Mouse (Mus musculus) myocyte (in vitro differentiated cells): ENCODE data around the gene Nelfb.

ENCODE experiments used
- E2F4 ChIP-seq: IDR thresholded peaks from one replicate; pipeline ENCODE4 v1.6.1; 2011; ENCODE audit warnings: mild to moderate bottlenecking, control low read depth, moderate library complexity; ENCODE audit not compliant: insufficient read depth
- MYOD1 ChIP-seq, 3 experiments: IDR thresholded peaks; one replicate each; pipeline ENCODE4 v1.6.1; 2011; ENCODE audit warnings: control low read depth in 2 of 3, low read depth in 2 of 3, mild to moderate bottlenecking in 2 of 3, moderate library complexity in 1 of 3; ENCODE audit not compliant: insufficient read length in 2 of 3, control insufficient read depth in 1 of 3
- MYOG ChIP-seq, 3 experiments: IDR thresholded peaks; one replicate each; pipeline ENCODE4 v1.6.1; 2011; ENCODE audit warnings: control low read depth in 2 of 3, low read depth in 2 of 3, mild to moderate bottlenecking in 2 of 3; ENCODE audit not compliant: insufficient read length in 2 of 3, control insufficient read depth in 1 of 3, insufficient read depth in 1 of 3
- POLR2A ChIP-seq: IDR thresholded peaks from one replicate; pipeline ENCODE4 v1.6.1; 2011; ENCODE audit warnings: low read depth, mild to moderate bottlenecking, control low read depth, moderate library complexity; ENCODE audit not compliant: insufficient read length
- POLR2AphosphoS2 ChIP-seq: IDR thresholded peaks from one replicate; pipeline ENCODE4 v1.6.1; 2011; ENCODE audit warnings: low read depth, control low read depth; ENCODE audit not compliant: insufficient read length
- REST ChIP-seq: IDR thresholded peaks from one replicate; pipeline ENCODE4 v1.6.1; 2011; ENCODE audit warnings: mild to moderate bottlenecking, control low read depth, moderate library complexity; ENCODE audit not compliant: insufficient read depth, insufficient read length
- TCF12 ChIP-seq: IDR thresholded peaks from one replicate; pipeline ENCODE4 v1.6.1; 2011; ENCODE audit warnings: mild to moderate bottlenecking, control low read depth; ENCODE audit not compliant: poor library complexity, insufficient read depth, severe bottlenecking
- USF1 ChIP-seq: IDR thresholded peaks from one replicate; pipeline ENCODE4 v1.6.1; 2011; ENCODE audit warnings: low read depth, mild to moderate bottlenecking, control low read depth, moderate library complexity

- no peak for TF ChIP-seq USF1
- TF ChIP-seq REST: no peak
- TF ChIP-seq POLR2AphosphoS2: no peak
- no peak for TF ChIP-seq POLR2A
- TF ChIP-seq E2F4: no peak
- no peak for TF ChIP-seq MYOG (IDR thresholded peaks at IDR 0.05; ENCODE audit: control insufficient read depth in 1 of 3, insufficient read depth in 1 of 3, insufficient read length in 2 of 3, low read depth in 2 of 3)
- TF ChIP-seq TCF12: no peak
- TF ChIP-seq MYOD1 (IDR thresholded peaks at IDR 0.05; ENCODE audit: control insufficient read depth in 1 of 3, insufficient read length in 2 of 3, low read depth in 2 of 3): peak in 1 of 3 experiments; percentile 31
Measured at GRCm38 (mm10) chr2:25171101-25171768, 40.1 kb downstream of the Nelfb start.
